Mouse (Mus musculus) brain, adult 2 months (tissue): ENCODE measurements at regions not wholly inside any gene's neighbourhood (a gene's known extent, or its start where the extent isn't known, plus 50 kb on each side); places are given as distances from the start of the nearest gene placed in this dataset.

ENCODE experiments used
- DNase-seq: peaks from one replicate; pipeline ENCODE4 v3.0.0; 2011; ENCODE audit warnings: low read depth, low spot score

- DNase-seq = peak; percentile 83
These were observed 63.5 kb upstream of the Ndst3 start for GRCm38 (mm10) chr3:123754011-123754610.

- peak; percentile 83 for DNase-seq
These were observed 64.3 kb upstream of the Ndst3 start for GRCm38 (mm10) chr3:123754927-123755326.

DNA sequence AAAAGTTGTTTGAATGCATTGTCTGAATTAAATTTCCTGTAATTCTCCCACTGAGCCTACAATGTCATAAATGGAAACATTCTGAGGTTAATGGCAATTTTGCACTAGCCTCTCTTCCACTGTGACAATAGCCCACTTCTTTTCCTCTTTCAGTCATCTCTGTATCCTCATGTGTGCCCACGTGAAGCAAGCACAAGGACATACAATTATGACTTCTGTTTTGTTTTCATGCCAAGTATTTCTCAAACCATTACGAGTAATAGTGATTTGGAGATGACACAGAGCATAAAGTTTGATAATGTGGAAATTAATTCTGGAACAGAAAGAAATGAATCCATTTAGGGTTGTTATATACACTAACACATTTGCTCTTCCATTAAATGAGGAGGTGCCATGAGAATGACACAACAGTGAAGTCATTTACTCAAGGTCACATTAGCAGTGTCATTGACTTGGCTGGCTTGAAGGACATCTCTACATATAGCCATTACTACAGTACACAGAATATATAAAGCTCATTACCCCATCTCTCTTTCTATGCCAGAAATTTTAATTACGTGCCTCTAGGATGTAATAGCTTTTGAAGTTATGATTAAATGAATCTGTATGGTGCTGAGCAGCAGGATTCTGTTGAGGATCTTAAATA is 75.4 kb upstream of the Ndst3 start:
- no peak for DNase-seq

- no peak for DNase-seq
These were observed 75.9 kb upstream of the Ndst3 start for GRCm38 (mm10) chr3:123766557-123766913.

- DNase-seq = peak; percentile 50
These were observed 89.9 kb upstream of the Ndst3 start for GRCm38 (mm10) chr3:123780507-123780906.

DNA sequence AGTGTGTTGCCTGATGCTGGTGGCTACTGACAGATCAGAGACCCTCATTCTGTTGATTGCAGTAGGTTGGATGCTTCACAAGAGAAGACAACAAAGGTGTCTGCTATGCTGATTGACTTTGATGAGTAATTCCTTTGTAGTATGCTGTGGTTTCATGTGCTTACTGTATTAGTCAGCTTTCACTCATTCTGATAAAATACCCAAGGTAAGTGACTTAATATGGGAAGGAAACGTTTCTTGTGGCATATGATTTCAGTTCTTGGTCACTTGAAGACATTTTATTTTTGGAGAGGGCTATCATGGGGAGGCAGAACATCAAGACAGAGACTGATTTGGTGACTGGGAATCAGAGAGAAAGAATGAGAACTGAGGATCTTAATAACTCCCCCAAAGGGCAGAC is 90.9 kb upstream of the Ndst3 start:
- no peak for DNase-seq

GRCm38 (mm10) chr3:123784127-123784526 is 93.5 kb upstream of the Ndst3 start:
- DNase-seq = no peak

DNA sequence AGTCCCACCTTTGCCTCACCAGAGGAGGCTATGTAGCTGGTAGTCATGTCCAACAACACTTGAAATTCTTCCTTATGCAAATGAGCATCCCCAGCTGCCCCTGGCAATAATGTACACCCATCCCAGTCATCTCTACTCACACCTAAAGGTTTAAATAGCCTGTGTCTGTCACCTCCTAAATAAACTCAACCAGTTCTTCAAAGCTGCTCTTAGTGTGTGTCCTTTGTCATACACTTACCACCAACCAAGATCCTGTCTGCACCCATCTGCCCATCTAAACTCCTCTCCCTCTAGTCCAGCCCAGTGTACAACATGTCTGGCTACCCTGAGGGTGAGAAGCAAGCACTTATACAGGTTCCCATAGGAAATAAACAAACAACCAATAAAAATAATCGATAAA is 103.4 kb upstream of the Ndst3 start:
- DNase-seq = no peak

DNA sequence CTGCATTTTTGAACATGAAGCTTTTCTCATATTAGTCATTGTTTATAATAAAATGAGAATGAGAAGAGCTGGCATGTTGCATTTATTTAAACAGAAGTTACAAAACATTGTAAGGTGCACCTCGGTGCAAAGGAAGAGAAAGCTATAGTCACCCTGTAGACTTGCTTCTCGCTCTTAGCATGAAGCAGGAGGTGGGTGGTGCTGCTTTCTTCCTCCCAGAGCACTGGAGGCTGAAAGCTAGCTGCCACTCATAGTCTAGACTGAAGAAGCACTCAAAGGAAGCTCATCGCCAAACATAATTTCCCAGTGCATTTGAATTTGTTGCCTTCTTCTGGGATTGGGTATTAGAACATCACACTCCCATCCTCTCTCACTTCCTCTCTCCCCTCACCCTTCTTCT is 114.7 kb upstream of the Ndst3 start:
- peak; percentile 54 for DNase-seq

DNA sequence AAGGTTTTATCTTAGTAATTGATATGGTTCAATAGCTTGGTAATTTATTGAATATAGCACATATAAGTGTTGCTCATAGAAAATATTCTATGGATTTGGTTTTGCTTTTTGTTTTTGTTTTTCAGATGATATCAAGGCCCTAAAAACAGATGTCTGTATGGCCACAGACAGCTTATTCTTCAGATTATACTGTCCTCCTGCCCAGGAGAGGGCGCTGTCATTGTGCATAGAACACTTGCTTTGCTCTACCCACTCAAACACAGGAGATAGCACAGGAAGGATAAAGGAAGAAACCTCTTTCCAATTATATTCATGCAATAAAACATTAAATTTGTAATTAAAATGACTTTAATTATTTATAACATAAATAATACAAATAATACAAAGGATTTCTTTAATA is 115.4 kb upstream of the Ndst3 start:
- no peak for DNase-seq

GRCm38 (mm10) chr3:123806546-123806945 is 115.9 kb upstream of the Ndst3 start:
- peak; percentile 53 for DNase-seq

DNA sequence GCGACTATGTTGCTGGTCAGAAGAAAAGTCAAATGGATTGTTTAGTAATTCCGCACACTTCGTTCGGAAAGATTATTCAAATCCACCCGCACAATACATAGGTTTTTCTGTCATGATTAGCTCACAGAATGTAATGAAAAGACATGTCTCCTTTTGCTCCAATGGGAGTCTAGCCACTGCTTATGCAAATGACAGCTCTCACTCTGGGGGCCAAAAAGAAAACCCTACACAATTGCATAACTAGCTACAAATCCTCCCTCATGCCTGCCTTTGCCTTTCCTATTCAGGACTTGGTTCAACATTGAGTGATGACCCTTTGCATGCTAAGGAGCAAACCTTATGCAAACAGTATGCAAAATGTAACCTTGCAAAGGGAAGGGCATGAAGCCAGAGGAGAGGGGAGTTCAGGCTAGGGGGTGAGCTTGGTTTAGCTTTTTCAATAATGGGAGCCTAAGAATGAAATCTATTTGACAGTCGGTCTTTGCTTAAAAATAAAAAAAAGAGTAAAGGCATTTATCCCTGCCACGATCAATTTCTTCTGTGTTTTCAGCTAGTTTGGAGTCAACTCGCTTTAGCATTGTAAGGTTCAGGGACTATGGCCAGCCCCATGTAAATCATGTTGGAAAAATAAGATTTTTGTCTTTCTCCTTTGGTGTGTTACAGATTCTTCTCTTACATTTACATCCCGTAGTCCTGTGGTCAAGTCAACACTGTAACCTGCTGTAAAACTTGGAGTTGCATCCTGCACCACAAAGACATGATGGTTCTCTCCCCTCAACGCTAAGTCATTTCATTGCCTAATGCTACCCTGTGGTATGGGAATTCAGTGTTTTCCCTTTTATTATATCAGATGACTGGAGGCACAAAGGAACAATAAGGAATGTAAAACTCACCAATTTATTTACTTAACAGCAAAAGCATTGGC is 119.6 kb upstream of the Ndst3 start:
- no peak for DNase-seq

- DNase-seq = no peak
These were observed 120.4 kb upstream of the Ndst3 start for GRCm38 (mm10) chr3:123810943-123811499.

DNA sequence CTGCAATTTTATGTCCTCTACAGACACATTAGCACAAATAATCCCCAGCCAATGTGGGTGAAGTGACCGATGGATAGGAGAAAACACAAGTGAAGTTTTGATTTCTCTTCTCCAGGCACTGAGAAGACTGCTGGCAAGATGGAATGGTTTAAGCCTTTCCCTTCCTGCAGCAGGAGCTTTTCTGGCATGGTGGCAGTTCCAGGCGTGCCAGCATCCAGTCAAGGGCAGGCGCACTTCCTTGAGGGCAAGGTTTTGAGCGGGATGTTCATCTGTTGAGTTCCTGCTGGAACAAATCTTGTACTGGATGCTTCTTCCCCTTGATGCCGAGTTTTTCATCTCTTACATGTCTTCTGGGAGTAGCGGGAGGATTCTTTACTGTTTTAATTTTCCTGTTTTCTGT is 138.1 kb upstream of the Ndst3 start:
- peak; percentile 87 for DNase-seq

- peak; percentile 90 for DNase-seq
These were observed 147.9 kb upstream of the Ndst3 start for GRCm38 (mm10) chr3:123838385-123839170.

DNA sequence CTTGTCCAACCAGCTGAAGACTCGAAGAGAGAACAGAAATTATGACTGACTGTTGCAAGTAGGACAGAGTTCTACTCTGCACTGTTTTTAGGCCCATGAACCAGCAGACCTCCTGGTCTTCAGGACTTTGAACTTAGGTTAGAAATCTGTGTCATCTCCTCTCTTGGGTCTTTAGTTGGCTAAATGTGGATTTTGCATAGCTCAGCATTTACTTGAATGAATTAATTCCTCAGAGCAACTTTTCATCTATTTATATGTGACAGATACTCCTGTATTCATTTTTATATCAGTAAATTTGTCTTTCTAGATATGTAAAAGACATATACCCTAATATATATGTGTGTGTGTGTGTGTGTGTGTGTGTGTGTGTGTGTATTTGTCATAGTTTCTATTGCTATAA is 155.9 kb upstream of the Ndst3 start:
- no peak for DNase-seq

DNA sequence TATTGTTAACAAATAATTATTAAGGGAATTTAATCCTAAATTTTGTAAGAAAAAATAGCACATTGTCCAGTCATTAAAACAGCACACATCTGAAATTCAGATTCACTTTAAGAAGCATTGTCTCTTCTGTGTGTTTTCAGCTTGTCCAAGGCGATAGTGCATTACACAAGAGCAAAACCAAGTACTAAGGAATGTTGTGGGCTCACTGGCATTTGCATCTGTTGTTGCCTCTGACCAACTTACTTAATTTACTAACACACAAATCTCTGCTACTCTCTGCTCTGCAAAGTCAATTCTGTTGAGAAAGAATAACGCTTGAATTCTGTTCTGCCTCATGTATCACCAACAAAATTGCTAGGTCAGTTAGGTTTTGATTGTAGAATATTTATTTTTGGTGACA is 158.0 kb upstream of the Ndst3 start:
- DNase-seq = no peak

GRCm38 (mm10) chr3:123852889-123853288 is 162.2 kb upstream of the Ndst3 start:
- DNase-seq = no peak

DNA sequence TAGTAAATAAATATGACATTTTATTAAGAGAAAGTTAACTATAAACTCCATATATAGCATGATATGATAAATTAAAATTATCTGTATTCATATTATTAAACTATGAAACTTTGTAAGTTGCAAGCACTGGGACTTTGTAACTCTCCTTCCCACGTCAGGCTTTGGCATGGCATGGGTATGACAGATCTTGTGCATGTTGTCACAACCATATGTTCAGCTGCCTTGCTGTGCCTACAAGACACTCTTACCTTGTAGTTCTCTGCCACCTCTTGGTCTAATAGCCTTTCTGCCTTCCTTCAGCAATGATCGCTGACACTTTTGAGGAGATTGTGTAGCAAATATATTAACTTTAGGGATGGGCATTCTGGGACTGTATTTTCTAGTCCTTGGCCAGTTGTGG is 183.1 kb upstream of the Ndst3 start:
- peak; percentile 66 for DNase-seq

DNA sequence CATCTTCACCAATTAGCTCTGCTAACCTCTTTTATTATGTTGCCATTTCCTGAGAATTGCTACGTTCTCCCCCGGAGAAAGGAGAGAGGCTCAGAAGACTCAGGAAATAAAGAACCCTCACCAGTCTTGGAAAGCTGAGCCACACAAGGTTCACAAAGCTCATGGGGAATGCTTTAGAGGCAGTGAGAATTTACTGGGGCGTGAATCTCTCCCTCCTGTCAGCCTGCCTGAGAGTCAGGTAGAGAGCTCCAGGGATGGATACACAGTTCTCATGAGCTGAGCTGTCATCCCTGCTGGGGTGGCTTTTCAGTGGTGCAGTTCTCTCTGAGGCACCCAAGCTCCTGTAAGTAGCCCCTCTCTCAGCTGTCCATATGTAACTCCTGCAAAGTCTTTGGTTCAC is 203.0 kb upstream of the Ndst3 start:
- DNase-seq = peak; percentile 60

DNA sequence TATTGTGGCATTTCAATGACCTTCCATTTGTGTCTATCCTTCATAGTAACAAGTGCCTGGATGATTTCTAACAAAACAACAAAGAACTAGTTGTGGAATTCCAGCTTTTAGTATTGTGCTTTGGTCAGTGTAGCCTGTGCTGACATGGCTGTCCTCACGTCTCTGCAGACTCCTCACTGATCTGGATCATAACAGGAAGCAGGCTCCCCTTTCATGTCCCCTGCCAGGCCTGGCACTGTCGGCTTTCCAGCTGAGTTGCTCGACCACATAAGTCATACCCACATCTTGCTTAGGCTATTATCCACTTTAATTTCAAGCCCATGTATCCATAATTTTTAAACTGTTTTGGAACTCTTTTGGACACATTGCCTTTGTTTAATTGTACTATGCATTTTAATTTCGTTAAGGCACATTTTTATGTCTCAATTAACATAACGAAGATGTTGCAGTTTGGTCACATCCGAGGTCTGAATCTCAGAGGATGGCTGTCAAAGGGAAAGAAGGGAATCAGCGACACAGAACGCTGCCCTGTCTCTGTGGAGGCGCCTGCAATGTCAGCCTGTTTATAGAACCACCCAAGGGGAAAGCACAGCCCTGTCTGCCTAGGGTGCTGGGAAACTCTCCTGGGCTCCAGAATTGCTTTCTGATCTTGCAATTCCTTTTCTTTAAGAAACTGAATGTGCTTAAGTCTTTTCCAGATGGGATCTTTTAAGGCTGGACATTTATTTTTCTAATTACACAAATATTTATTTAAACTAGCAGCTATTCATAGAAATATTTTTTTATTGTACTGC is 215.5 kb upstream of the Ndst3 start:
- peak; percentile 27 for DNase-seq
